Mouse (Mus musculus): ENCODE data around the gene Acacb. TPM values are rescaled to one million over a fixed set of nuclear protein-coding genes. Genes with fewer than 3 reads are reported as not detected.

Acacb gene
- 1 to 10 TPM; 4.8 to 6.5 TPM for total RNA-seq (2021)

DNA sequence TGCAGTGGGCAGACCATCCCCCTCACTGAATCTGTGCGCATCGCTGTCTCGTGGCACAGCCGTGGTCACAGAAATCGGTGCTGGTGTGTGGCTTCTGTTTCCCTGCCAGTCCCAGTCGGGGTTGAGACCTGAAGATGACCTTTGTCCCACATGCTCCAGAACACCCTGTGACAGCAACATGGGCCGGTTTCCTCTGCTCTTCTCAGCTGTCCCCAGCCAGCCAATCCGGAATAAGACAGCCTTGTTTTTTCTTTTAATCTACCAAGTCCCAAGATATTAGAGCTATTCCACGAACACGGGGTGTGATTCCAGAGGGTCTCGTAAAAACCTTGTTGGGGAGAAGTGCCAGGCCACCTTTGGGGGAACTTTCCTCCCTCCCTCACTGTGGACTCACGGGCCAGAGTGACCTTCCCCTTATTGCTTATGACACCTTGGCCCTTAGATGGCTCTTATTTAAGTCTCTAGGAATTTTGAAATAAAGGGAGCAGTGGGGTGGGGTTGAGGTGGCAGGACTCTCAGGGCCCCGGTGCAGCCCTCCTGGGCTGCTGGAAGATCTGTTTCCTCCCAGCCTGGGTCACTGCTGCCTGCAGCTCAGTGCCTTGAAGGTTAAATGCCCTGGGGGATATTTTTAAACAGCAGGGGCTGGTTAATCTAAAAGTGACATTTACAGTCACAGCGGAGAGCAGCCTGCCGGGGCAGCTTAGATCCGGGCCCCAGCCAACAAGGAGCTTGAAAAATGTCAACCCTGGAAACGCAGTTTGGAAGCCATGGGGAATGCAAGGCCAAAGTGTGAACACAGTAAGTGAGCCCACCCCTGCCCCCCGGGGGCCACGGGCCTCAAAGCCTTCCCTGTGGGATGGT lies at the start of gene Acacb:
Gene Acacb, plus strand, starts transcription at position 508 of the 861 bp plus-strand sequence.
- no peak for DNase-seq

DNA sequence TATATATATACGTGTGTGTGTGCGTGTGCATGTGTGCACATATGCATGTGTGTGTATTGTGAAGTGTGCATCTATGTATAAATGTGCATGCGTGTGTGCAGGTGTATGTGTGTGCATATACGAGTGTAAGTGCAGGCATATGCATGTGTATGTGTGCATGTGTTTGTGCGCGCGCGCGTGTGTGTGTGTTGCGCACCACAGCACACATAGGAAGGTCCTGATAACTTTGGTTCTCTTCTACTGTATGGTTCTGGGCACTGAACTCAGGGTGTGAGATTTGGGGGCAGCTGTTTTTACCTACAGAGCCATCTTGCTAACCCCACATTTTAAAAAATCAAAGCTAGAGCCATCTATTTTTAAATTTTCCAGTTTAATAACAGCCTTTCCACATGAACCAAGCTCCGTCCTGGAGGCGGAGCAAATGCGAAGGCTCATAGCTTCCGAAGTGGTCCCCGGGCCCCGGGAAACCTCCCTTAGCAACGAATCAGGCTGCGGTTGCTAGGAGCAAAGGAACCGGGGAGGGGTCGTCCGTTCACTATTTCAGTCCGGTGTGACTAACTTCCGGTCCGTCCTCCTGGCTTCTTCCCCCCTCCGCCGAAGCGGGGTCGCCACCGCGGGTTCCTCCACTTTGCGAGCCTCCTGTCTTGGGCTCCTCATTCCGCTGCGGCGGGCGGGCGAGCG lies 46.5 kb upstream of the Acacb start:
- DNase-seq = peak; percentile 95 to 97

DNA sequence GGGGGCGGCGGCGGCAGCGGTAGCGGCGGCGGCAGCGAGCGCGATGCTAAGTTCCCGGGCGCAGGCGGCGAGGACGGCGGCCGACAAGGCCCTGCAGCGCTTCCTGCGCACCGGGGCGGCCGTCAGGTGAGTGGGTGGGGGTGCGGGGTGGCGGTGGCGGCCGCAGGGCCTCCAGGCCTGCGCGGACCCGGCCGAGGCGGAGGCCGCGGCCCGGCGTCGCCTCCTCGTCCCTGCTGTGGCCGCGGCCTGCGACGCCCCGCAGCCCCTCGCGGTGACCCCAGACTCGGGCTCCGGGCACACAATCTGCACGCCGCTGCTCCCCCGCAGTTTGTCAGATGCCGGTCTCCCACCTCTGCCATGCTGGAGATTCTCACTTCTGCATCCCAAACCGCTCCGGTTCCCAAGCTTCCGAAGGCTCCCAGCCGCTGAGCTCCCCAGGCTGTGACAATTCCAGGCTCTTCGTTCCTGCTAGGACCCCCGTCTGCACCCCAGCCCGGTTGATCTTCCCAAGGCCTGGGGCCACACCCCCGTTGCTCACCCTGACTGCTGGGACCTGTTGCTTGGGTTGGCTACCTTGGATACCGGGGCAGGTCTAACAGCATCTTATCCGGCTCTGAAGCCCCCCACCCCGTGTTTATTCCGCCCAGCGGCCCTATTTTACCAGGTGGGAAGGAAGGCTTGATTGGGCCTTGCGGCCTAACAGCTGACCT lies 45.8 kb upstream of the Acacb start:
- no peak for DNase-seq

DNA sequence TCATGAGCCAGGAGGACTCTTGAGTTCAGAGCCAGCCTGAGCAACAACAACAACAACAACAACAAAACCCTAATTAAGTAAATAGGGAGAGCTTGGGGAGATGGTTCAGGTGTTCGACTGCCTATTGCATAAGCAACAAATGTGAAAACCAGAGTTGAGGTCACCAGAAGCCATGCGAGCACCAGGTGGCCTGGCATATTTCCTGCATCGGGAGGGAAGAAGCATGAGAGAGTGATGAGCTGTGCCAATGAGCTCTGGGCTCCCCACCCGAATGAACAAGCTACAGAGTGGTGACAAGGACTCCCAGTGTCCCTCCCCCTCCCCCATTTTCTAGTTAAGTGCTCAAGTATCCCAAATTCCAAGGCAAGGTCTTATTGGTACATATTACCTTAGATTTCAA lies 44.5 kb upstream of the Acacb start:
- no peak for DNase-seq

DNA sequence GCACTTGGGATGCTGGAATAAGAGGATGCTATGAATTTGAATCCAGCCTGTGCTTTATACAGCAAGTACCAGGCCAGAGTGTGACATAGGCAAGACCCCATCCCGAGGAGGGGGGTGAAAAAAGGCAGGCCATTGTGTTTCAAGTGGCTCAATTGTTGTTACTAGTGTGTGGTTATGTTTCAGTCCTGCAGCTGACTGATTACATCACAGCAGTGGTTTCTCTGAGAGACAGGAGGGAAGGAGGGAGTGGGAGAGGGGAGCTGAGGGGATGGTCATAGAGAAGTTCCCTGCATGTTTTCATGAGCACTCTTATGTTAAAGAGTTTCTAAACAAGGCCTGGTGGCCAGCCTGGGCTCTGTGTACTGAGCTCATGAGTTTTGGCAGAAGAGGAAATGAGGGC lies 43.5 kb upstream of the Acacb start:
- peak in 1 of 2 experiments; percentile 34 for DNase-seq

DNA sequence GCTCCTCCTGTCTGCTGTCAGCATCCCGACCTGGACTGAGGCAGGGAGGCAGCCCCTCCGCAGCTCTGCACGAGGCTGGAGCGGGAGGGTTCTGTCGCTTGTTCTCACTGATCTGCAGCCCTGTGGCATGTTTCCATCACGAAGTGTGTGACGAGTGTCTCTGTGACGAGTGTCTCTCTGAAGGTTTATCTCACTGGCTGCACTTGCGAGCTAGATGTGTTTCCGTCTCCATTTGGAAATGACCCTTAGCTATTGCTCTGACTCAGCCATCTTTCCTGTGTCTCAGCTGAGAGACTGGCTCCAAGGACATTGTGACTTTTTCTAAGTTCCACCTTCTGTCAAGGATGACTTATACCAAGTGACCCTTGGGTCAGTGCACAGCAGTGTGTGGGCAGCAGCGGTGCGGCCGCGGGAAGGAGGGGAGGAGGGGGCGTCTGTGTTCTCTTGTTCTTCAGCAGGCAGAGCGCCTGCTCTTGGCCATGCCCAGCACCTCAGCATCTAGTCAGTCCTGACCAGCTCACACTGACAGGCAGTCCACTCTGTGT lies 39.9 kb upstream of the Acacb start:
- no peak for DNase-seq

DNA sequence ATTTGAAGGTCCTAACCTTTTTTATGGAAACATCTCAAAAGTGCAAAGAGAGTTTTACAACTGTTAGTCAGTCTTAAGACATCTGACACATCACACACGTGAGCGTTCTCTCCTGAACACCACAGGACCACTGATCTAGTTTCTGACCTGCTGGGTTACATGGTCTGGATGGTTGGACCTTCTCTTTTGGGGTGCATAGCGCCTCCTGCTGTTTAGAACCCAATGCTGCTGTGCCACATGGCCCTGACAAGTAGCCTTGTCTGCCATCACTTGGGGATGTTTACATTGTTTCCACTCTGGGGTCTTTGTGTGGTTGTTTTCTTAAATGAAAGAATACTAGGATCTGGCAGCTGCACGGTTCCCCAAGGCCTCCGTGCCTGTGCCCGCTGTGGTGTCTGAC lies 33.0 kb upstream of the Acacb start:
- DNase-seq = no peak

DNA sequence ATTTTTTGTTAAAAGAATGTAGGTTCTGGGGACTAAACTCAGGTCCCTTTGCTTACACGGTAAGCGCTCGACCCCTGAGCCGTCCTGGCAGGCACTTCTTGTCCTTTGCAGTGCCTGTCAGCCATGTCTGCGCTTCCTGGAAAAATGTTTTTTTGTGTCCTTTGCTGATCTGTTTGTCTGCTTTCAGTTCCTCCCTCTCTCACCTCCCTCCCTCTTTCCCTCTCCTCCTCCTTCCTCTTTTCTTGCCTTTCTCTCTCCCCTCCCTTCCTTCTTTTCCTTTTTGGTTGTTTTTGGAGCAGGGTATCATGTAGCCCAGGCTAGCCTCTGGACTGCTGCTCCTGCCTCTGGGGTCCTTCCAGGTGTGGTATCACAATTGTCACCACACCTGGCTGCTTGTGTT lies 31.3 kb upstream of the Acacb start:
- DNase-seq = no peak

DNA sequence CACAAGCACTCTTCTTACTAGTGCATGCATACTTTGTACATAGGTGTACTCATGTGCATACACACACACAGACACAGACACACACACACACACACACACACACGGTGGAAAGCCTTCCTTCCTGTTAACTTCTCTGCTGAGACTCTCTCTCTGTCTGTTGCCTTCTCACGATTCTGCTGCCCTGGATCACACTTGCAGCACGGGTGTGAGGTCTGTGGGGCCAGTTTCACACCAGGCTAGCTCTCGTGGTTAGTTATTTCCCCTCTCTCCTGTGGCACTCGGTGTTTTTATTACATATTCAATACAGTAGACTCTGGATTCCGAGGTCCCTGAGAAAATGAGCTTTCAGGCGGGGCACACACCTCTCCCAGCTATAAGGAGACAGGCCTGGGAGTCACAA lies 29.7 kb upstream of the Acacb start:
- DNase-seq = no peak

DNA sequence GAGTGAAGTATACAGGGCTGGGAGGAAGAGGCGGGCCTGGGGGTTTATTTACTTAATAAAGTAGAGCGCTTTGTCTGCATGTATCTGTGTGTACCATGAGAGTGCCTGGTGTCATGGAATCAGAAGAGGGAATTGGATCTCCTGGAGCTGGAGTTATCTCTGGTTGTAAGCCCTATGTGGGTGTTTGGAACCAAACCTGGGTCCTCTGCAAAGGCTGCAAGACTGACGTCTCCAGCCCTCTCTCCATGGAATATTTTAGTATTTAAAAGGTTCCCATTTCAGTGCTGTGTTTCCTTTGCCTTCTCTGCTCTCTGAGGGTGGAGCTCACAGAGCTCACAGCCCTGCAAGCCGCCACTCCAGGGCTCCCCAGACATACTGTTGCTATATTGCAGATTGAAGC lies 26.5 kb upstream of the Acacb start:
- DNase-seq = no peak

DNA sequence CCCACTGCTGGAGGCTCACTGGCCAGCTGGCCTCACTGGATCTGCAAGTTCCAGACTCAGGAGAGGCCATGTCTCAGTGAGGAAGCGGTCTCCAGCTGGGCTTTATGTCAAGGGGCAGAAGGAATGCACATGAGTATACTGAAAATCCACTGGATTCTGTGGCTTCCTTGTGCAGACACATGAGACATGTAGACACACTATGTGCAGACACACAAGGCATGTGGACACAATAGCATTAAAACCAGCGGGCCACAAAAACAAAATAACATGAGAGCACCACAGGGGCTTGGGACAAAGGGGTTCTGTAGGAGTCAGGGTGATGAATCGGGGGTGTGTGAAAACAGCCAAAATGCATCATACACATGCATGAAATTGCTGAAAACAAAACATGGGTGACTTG lies 20.3 kb upstream of the Acacb start:
- DNase-seq = no peak

DNA sequence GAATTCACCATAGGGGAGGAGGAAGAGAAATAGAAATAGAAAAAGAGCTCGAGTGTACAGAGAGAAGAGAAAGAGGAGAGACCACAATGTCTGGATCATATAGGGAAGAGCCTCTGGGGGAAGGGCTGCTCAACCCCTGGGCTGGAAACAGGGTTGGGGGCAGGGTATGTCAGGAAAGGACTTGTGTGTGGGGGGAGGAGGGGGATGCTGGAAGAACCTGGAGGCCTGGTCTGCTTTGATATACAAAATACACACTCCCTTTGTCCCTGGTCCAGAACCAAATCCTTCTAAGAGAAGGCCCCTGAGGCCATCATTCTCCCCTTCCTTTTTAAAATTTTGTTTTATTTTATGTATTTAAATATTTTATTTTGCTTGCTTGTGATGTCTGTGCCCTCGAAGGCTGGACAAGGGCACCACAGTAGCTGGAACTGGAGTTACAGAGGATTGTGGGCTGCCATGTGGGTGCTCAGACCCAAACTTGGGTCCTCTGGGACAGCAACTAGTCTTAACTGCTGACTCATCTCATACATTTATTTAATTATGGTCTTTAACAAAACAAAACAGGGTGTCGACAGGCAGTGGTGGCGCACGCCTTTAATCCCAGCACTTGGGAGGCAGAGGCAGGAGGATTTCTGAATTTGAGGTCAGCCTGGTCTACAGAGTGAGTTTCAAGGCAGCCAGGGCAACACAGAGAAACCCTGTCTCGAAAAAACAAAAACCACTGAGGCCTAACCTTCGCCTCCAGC lies 19.7 kb upstream of the Acacb start:
- DNase-seq = no peak

DNA sequence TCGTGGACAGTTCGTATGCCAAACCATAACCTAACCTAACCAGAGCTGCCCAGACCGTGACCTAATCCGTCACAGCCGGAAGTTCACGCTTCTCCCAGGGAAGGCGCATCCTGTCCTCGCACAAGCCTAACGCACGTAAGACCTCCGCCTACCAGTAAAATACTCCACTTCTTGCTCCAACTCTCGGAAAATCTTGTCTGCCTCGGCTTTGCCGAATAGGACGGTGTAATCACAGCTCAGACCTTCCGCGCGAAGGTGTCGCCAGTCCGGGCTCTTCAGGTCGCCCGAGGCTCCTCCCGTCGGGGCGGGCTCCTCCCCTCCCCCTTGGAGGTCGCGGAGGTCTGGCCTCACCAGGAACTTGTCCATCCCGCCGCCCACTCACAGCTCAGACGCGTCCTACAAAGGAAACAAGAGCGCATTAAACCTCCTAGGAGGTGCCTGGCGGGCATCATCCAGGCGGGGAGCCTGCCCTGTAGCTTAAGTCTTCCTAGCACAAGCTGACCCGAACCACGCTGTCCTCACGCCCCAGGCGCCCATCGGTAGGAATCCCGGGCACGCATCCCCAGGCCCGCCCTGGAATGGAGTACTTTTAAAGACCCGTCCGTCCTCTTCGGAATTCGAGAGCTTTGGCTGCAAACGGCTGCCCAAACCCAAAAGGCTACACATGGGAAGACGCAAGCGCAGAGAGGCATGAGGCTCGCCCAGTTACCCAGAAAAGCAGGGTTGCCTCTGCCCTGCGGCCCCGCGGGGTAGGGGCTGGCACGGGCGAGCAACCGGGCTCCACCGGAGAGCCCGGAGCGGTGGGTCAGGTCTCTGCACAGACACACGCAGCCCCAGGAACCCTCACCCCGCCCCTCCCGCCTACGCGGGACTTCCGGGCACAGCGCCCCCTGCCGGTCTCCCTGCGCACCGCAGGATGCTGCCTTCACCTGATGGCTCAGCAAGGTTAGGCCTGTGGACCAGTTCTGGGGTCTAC lies 18.7 kb upstream of the Acacb start, which contains the start of gene Alkbh2:
Gene Alkbh2, minus strand, starts transcription at position 845 of the 976 bp plus-strand sequence.
- DNase-seq = peak; percentile 80 to 81

DNA sequence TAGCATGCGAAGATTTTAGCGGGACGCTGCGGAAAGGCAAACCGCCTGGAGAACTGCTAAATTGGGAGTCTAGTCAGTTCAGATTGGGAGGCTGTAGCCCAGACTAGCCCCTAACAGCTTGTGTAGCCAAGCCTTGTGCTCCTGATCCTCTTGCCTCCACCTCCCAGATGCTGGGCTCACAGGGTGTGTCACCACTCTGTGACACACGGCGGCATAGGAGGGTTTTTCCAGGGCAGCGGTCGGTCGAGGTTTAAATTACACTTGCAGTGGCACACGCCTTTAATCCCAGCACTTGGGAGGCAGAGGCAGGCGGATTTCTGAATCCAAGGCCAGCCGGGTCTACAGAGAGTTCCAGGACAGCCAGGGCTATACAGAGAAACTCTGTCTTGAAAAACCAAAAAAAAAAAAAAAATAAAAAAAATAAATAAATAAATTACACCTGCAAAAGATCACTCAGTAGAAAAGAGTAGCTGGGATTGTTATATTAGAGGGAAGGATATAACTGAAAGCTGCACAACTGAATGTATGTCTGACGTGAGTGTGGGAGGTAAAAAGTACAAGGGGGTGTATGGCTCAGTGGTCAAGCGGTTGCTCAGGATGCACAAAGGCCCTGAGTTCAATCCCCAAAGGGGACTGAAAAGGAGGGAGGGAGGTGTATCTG lies 16.7 kb upstream of the Acacb start:
- DNase-seq = no peak

DNA sequence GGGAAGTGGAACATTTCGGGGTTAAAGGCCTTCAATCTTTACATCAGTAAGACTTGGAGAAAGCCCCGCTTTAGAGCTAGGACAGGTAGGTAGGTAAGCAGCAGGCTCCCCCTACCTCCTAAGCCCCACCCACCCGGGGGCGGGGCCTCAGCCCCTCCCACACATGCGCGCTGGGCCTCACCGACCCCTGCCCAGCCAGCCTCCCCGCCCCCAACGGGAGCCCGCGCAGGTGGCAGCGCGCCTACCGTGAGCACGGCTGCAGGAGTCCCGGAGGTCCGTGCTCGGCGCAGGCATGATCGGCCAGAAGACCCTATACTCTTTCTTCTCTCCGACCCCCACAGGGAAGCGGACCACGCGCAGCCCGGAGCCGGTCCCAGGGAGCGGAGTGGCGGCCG lies 16.1 kb upstream of the Acacb start, which contains the start of gene Ung:
Gene Ung, plus strand, starts transcription at position 176 of the 395 bp plus-strand sequence.
- DNase-seq = no peak

DNA sequence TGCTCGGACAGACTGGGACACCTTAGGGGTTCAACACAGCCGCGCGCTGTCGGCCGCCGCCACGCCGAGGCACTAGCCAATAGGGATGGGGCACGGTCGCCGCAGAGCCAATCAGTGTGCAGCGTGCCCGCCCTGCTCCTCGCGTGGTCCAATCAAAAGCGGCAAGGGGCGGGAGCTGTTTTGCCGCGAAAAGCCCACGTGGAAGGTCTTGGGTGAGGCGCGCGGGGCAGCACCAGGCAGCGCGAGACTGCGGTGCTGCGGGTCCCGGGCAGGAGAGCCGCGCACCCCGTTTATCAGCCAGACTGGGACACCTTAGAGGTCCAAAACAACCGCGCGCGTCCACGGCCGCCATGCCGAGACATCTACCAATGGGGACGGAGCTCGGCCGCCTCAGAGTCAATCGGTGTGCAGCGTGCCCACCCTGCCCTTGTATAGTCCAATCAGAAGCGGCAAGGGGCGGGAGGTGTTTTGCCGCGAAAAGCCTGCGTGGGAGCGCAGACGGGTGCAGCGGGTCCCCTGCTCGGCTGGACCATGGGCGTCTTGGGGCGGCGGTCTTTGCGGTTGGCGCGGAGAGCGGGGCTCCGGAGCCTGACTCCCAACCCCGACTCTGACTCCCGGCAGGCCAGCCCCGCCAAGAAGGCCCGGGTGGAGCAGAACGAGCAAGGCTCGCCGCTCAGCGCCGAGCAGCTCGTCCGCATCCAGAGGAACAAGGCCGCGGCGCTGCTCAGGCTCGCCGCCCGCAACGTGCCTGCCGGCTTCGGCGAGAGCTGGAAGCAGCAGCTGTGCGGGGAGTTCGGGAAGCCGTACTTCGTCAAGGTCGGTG lies 15.4 kb upstream of the Acacb start:
- peak; percentile 92 to 94 for DNase-seq

DNA sequence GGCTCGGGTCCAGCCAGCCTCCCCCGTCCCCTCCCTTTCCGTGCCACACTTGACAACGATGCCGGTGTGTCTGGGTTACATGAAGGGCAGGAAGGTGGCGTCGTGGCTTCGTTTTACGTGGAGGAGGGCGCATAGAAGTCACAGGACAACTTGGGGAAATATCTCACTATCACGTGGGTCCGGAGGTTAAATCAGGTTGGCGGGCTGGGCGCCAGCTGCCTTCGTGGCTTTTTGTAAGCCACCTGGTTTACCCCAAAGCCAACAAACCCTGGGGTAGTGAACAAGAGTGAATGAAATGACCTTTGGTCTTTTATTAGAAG lies 14.9 kb upstream of the Acacb start:
- DNase-seq = no peak

DNA sequence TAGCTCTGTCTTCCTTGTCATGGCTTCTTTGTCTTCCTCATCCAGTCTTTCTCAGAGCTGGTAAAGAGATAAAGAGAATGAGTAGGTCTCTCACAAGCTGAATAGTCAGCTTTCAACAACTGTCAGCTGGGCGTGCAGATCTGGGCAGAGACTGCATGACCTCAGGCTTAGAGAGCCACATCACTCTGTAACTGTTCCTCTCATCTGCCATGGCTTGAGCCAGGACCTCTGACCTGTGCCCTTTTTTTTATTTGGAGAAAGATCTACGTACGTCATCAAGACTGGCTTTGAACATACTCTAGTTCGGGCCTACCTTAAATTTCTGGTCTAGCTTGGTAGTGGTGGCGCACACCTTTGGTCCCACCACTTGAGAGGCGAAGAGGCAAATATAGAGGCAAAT lies 13.5 kb upstream of the Acacb start:
- DNase-seq = no peak

DNA sequence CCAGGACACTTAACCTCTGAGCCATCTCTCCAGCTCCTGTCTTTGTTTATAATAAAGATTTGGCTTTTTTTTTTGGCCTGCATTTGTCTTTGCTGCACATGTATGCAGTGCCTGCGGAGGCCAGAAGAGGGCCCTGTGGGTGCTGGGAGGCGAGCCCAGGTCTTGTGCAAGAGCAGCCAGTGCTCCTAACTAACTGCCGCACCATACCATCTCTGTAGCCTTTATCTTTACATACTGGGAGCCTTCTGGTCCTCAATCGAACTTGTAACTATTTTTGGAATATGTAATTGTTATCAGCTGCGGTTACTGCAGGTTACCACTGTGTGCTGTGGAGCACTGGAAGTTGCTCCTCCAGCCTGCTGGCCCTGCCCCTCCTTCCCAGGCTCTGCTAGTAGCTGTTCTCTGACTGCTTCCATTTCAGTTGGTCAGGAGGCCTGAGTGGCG lies 12.2 kb upstream of the Acacb start:
- DNase-seq = peak in 1 of 2 experiments; percentile 16

Data from layer of hippocampus, postnatal 36 days (tissue).